Mouse (Mus musculus) mesoderm, embryonic 11.5 days (tissue): ENCODE results near the gene Mt3.
A peak's percentile ranks its signal among the peaks of the same experiment; 100 is the strongest.

Source experiments
- DNase-seq: peaks from one replicate; pipeline ENCODE4 v3.0.0-alpha.2; 2012; ENCODE audit warnings: low read depth, low spot score

The Mt3 gene

GRCm38 (mm10) chr8:94184357-94184843, 32.0 kb downstream of the Mt3 start:
- DNase-seq = no peak

- no peak for DNase-seq
These were observed 33.4 kb downstream of the Mt3 start for GRCm38 (mm10) chr8:94185791-94186190.

- DNase-seq = peak; percentile 61
These were observed 34.1 kb downstream of the Mt3 start for GRCm38 (mm10) chr8:94186542-94186941.

GRCm38 (mm10) chr8:94187290-94188002, 35.0 kb downstream of the Mt3 start:
- peak; percentile 36 for DNase-seq

- DNase-seq = no peak
These were observed 37.0 kb downstream of the Mt3 start for GRCm38 (mm10) chr8:94189275-94190031.

- DNase-seq = peak; percentile 63
These were observed 38.8 kb downstream of the Mt3 start for GRCm38 (mm10) chr8:94191101-94191691.

- DNase-seq = no peak
These were observed 40.5 kb downstream of the Mt3 start for GRCm38 (mm10) chr8:94192926-94193325.

GRCm38 (mm10) chr8:94194591-94195223, 42.3 kb downstream of the Mt3 start:
- no peak for DNase-seq

GRCm38 (mm10) chr8:94199202-94199869, 46.9 kb downstream of the Mt3 start:
- DNase-seq = peak; percentile 80
